Mouse (Mus musculus) brain, embryonic 18.5 days (tissue): ENCODE measurements around the gene Vmn1r80.
"Not testable (repeated sequence)": the region's sequence is repeated elsewhere in the genome, so short reads cannot be mapped to it uniquely, and the experiment has no call there.

Experiments used
- DNase-seq: peaks from one replicate; pipeline ENCODE4 v3.0.0-alpha.2; 2012; ENCODE audit warnings: low read depth, low spot score

Vmn1r80 gene

GRCm38 (mm10) chr7:12188986-12189385 is at the start of gene Vmn1r80:
TSS of gene Vmn1r80 (plus strand) at chr7:12189286.
- no peak for DNase-seq

GRCm38 (mm10) chr7:12149957-12150356 is 39.1 kb upstream of the Vmn1r80 start, which contains the start of gene Vmn1r78:
TSS of gene Vmn1r78 (plus strand) at chr7:12150257.
- no peak for DNase-seq

GRCm38 (mm10) chr7:12156463-12156862 is 32.6 kb upstream of the Vmn1r80 start:
- DNase-seq, result not testable (repeated sequence)

GRCm38 (mm10) chr7:12170979-12171378 is 18.1 kb upstream of the Vmn1r80 start, which contains the start of gene Vmn1r79:
TSS of gene Vmn1r79 (plus strand) at chr7:12171279.
- DNase-seq, result not testable (repeated sequence)

- not testable (repeated sequence) for DNase-seq
Measured at GRCm38 (mm10) chr7:12172926-12173325, 16.2 kb upstream of the Vmn1r80 start.

GRCm38 (mm10) chr7:12204141-12204540 is 15.1 kb downstream of the Vmn1r80 start:
- DNase-seq, result no peak
